Mouse (Mus musculus) skeletal muscle tissue, adult 2 months (tissue): ENCODE data around the gene Daxx.
A peak's percentile ranks its signal among the peaks of the same experiment; 100 is the strongest.

Source experiments
- DNase-seq: peaks from one replicate; pipeline ENCODE4 v3.0.0-alpha.2; 2012; ENCODE audit warnings: low read depth, low spot score

The Daxx gene

DNA sequence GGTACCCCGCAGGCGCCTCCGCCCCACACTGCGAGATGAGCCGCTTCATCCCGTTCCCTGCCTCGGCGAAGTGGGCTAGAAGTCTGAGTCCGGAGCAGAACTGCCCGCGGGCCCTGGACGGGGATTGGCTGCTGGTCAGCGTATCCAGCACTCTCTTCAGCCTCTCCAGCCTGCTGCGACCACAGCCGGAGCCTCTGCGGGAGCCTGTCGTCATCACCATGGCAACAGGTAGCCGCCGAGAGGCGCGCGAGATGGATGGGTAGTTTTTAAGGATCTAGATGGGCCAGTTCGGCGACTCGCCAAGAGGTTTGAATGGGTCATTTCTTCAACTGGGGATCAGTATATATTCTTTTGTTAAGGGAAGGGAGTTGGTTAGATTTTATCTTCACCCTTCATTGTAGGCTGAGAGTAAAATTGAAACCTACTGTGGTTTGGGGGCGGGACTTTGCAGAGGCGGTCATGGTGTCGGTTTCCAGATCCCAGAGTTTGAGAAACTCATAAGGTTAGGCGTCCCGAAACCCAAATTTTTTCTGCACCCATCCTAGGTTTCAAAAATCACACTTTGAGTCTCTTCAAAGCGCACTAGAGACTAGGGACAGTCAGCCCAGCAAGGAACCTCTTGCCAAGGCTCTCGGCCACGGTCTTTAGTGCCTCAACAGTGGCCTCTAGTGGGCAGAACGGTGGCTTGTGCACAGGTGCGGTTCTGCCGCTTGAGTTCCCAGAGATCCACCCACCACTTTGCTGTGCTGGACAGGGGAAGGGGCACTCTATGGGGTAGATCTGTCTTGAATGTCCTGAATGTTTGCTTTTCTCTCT, 11.3 kb downstream of the Daxx start:
- DNase-seq = no peak

GRCm38 (mm10) chr17:33921361-33921760, 12.1 kb downstream of the Daxx start:
- no peak for DNase-seq

DNA sequence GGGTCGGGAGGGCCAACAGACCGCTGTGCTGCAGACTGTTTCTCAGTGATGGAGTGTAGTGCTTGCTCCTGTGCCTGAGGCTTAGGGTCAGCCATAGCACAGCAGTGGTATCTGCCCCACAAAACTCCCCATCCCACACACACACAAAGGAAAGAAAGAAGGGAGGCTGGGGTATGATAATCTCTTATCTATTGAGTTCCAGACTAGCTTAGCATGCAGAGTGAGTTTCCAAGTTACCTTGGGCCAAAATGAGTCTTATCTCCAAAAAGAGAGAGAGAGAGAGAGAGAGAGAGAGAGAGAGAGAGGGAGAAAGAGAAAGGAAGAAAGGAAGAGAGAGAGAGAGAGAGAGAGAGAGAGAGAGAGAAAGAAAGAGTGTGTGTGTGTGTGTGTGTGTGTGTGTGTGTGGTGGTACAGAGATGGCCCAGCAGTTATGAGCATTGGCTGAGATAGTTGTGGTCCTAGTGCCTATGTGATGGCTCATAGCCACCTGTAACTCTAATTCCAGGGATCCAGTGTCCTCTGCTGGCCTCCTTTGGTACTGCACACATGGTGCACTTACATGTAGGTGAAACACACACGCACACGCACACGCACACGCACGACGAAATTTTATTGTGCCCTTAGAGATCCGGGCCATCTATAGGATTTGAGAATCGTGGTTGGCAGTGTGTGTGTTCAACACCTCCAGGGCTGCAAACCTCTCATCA, 15.5 kb downstream of the Daxx start:
- DNase-seq = no peak

- no peak for DNase-seq
These were observed 16.3 kb downstream of the Daxx start for GRCm38 (mm10) chr17:33925406-33926116.

DNA sequence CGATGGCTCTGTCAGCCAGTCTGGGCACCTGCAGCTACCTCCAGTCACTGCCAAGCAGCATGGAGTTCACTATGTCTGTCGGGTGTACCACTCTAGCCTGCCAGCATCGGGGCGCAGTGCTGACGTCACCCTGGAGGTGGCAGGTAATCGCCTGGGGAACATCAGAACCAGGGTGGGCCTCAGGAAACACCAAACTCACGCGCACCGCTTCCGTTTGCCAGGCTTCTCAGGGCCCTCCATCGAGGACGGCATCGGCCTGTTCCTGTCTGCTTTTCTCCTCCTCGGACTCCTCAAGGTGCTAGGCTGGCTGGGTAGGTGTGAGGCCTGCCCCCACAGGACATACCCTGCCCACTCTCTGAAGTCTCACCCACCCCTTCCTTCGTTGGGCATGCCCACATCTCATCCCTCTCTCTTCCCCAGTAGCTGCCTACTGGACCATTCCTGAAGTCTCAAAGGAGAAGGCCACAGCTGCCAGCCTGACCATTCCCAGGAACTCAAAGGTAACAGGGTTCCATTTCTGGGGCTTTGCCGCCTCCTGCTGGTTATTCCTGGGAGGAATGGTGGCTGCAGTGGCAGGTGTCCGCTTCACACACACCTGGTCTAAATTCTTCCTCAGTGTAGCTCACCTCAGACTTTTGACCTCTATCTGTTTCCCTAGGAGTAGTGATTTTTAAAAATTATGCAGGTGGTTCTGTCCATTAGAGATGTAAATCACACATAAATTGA, 17.2 kb downstream of the Daxx start:
- no peak for DNase-seq

DNA sequence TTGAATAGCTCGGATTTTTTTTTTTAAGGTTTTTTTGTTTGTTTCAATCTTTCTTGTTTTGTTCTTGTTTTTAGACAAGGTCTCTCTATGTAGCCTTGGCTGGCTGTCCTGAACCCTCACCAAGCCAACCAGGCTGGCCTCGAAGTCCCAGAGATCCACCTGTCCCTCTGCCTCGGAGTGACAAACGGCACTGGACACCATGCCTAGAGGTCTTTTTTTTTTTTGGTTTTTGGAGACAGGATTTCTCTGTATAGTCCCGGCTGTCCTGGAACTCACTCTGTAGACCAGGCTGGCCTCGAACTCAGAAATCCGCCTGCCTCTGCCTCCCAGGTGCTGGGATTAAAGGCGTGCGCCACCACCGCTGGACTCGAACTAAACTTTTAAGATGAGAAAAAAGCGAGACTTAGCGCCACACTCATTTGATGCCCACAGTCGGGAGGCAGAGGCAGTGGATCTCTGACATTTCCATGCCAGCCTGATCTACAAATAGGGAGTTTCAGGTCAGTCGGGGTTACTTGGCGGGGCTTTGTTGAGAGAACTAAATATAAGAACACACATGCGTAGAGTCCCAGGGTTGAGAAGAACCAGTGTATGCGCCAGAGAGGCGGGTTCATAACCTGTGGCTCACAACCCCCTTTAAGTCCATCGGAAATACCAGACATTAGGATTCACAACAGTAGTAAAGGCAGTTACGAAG, 19.2 kb downstream of the Daxx start:
- no peak for DNase-seq

DNA sequence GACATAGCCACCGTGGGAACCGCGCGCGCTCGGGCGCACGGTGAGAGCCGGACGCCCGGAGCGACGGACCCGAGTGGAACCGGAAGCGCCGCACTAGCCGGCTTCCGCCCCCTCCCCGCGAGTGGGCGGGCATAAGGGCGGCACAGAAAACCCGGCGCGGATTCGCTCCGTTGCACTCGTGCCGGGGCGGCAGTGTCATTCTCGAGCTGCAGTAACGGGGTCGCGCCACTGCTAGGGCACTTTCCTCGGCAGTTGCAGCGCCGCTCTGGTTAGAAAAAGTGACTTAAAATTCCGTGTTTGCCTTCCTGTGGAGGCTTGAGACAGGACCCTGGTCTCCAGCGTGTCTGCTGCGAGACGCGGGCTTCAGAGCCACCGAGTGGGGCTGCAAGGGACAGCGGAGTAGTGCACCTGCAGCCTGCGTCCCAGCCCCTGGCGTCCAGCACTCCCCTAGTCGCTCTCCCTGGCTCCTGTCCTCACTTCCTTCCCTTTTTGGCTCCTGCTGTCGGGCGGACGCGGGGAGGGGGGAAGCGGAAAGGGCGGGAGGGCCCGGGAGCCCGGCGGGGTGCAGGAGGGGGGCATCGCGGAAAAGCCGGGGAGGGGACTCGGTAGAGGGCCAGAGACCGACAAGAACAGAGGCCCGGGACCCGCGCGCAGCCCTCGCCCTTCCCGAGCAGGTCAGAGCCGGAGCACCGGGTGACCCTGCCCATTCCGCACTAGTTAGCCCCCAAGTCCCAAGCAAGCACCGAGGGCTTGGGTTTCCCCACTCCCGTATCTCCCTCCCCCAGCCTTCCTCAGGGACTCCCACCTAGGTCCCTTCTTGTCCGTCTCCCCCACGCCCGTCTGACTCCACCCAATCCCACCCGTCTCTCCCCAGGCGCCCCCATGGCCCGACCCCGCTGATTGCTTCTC, 20.4 kb downstream of the Daxx start, which contains the start of gene Rgl2:
Gene Rgl2, plus strand, starts transcription at position 173 of the 909 bp plus-strand sequence.
- DNase-seq = peak; percentile 82

GRCm38 (mm10) chr17:33930280-33931158, 21.3 kb downstream of the Daxx start:
- no peak for DNase-seq

DNA sequence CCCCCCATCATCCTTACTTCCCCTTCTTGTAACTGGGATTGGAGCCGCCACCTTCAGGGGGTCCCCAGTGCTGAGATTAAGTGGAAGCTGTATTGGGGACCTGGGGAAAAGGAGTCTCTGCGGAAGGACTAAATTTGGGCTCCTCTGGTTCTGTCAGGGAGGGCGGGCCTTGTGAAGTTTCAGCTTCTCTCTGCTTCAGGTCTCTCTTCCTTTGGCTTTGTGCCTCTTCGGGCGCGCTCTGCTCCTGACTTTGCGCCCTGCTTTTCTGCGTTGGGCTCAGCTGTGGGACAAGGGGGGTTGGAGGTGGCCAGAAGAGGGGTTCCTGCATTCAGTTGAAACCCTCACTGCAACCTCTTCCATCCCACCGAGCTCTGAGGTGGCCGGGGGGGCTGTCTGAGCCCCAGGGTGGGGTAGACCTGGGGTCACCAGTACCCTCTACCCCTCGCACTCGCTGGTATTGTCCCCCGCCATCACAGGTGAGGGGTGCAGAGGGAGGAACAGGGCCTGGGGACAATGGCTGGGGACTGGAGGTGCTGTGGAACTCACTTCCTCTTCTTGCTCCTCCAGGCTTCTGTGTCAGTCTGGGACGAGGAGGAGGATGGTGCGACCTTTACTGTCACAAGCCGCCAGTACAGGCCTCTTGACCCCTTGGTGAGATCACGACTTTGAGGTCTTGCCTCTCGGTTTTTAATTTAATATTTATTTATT, 22.1 kb downstream of the Daxx start:
- DNase-seq = no peak

- DNase-seq = no peak
These were observed 22.7 kb downstream of the Daxx start for GRCm38 (mm10) chr17:33931947-33932346.

DNA sequence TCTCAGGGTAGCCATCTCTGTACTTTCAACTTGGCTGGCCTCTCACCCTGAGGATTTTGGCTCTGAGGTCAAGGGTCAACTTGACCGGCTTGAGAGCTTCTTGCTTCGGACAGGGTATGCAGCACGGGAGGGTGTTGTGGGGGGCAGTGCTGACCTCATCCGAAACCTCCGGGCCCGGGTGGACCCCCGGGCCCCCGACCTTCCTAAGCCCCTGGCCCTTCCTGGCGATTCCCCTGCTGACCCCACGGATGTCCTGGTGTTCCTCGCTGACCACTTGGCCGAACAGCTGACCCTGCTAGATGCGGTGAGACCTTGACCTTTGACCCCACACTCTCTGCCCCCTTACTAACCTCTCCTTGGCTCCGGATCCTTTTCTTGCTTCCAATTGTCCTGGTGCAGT, 23.2 kb downstream of the Daxx start:
- DNase-seq = no peak

DNA sequence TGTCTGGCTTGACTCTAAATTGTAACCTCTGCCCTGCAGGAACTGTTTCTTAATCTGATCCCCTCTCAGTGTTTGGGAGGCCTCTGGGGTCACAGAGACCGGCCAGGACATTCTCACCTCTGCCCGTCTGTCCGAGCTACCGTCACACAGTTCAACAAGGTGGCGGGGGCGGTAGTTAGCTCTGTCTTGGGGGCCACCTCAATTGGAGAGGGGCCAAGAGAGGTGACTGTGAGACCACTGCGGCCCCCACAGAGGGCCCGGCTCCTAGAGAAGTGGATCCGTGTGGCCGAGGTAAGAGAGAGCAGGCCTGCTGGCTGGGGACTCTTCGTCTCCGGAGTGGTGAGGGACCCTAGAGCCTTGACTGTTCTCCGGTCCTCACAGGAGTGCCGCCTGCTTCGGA, 23.8 kb downstream of the Daxx start:
- no peak for DNase-seq

- no peak for DNase-seq
These were observed 26.3 kb downstream of the Daxx start for GRCm38 (mm10) chr17:33935422-33936055.

DNA sequence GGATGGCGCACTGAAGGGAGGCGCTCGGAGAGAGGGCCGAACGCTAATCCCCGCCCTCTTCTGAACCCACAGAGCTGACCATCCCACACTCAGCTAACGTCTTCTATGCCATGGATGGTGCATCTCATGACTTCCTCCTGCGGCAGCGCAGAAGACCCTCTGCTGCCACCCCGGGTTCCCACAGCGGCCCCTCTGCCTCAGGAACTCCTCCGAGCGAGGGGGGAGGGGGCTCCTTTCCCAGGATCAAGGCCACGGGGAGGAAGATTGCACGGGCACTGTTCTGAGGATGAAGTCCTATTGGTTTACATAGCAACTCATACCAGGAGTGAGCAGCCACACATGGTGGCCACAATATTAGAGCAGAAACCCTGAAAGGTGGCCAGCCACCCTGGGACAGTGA, 27.8 kb downstream of the Daxx start:
- no peak for DNase-seq

- DNase-seq = no peak
These were observed 29.6 kb downstream of the Daxx start for GRCm38 (mm10) chr17:33938783-33939182.

DNA sequence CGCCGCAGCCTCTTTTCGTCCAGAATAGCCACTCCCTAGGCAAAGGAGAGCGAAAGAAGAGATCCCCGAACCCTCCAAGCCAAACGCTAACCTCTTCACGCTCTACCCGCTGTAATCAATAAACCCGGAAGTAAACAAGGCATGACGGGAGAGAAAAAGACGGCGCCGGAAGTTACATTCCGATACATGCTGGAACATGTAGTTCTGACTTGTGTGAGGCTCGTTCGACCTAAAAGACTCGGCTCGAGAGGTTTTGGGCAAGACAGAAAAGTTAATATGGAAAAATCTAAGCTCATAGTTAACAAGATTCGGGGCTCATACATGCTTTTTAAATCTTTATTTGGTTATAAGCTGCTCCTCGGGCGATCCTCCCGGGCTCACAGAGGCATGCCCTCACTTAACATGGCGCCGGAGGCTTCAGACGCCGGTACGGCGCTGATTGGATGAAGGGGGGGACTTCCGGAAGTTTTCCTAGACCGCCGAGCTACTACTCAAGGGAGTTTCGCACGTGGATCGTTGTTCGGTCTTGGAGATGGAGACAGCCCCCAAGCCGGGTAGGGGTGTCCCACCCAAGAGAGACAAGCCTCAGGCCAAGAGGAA, 31.1 kb downstream of the Daxx start, which contains the start of the genes Pfdn6 and Wdr46:
Gene Pfdn6, minus strand, starts transcription at position 138 of the 600 bp plus-strand sequence.
Gene Wdr46, plus strand, starts transcription at position 455 of the 600 bp plus-strand sequence.
- DNase-seq = peak; percentile 76

DNA sequence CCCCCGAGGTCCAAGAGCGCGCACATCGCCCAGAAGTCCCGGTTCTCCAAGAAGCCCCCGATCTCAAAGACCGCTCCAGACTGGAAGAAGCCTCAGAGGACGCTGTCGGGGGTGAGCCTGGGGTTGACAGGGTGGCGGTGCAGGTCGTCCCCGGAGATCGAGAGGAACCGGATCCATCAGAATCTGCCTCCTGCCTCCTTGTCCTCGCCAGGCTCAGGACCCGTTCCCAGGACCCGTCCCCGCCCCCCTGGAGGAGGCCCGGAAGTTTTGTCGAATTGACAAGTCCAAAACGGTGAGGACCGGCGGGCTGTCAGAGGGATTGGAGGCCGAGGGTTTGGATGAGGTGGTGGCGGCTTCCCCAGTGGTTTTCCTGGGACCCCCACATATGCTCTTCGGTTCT, 31.8 kb downstream of the Daxx start:
- no peak for DNase-seq
